Mouse (Mus musculus) myocyte (in vitro differentiated cells): Measurements from ENCODE around the gene Slc2a3.

ENCODE experiments used
- E2F4 ChIP-seq: IDR thresholded peaks from one replicate; pipeline ENCODE4 v1.6.1; 2011; ENCODE audit warnings: mild to moderate bottlenecking, control low read depth, moderate library complexity; ENCODE audit not compliant: insufficient read depth
- POLR2A ChIP-seq: IDR thresholded peaks from one replicate; pipeline ENCODE4 v1.6.1; 2011; ENCODE audit warnings: low read depth, mild to moderate bottlenecking, control low read depth, moderate library complexity; ENCODE audit not compliant: insufficient read length
- USF1 ChIP-seq: IDR thresholded peaks from one replicate; pipeline ENCODE4 v1.6.1; 2011; ENCODE audit warnings: low read depth, mild to moderate bottlenecking, control low read depth, moderate library complexity

- TF ChIP-seq E2F4 (no peak), USF1 (no peak), POLR2A (no peak)
Measured at GRCm38 (mm10) chr6:122743353-122743752, 58.1 kb downstream of the Slc2a3 start.
